Comparison of ENCODE assay signal across 11 mouse cellular contexts in the genomic region with DNA sequence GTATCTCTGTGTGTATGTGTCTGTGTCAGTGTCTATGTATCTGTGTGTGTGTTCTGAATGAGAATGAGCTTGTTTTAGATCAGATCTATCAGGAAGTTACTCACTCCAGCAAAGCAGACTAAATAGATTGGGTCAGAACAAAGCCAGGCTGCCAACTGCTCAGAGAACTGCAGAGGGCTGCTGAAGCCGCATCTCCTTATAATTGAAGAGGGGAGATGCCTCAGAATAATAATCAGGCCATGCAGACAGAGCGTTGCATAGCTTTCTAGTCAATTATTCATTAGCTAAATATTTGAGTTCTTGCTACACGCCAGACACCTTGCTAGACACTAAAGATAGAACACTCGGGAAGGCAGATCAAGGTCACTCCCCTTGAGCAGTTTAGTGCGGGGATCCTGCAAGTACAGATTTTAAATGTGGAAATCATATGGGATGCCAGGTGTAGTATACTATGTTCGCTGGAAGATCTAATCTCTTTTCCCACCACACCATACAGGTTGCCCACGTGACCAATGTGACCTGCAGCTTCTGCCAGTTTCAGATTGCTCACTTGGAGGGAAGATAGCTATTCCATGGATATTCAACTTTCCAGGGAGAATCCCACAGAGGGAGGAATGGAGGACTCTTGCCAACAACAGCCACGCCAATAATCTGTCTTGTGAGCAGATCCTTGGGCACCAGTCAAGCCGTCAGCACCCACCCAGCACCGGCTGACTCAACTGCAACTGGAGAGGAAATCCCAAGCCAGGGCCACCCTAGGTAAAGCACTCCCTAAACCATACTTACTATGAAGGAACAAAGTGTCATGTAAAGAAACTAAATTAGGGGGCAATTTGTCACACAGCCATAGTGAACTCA. TPM values are rescaled to one million over a fixed set of nuclear protein-coding genes. Genes with fewer than 3 reads are reported as not detected.
DNase-seq lines count a peak whose midpoint lies in the region; ATAC-seq and TF ChIP-seq lines count a peak whose summit lies in the region.
"Had no signal": no experiment of that assay in that cellular context is flagged by ENCODE, and none has a peak within 500 bp of the region (broad histone marks: within the 10 kb centered on the region; RNA-seq: fewer than 3 reads in every experiment).

No protein-coding gene starts in this region.

- WGBS in forebrain, embryonic 15.5 days: 54% methylated on average over 10 of the region's 10 CpGs
- WGBS in forebrain, embryonic 11.5 days: 80% methylated on average over 10 of the region's 10 CpGs
- WGBS in neural tube, embryonic 12.5 days: 68% methylated on average over 10 of the region's 10 CpGs
- 49% methylated on average over 10 of the region's 10 CpGs for WGBS in hindbrain, embryonic 15.5 days
- 56% methylated on average over 10 of the region's 10 CpGs for WGBS in neural tube, embryonic 15.5 days

- H3K9ac ChIP-seq in forebrain, embryonic 15.5 days (replicated peaks): no peak overlapping the region
- H3K9ac ChIP-seq in forebrain, embryonic 11.5 days (ENCODE audit: low read length): no peak overlapping the region
- H3K9ac ChIP-seq in neural tube, embryonic 12.5 days: no peak overlapping the region
- H3K9ac ChIP-seq in hindbrain, embryonic 15.5 days: no peak overlapping the region
- no peak overlapping the region for H3K9ac ChIP-seq in neural tube, embryonic 15.5 days (replicated peaks)

- no peak overlapping the region for H3K4me3 ChIP-seq in forebrain, embryonic 15.5 days
- no peak overlapping the region for H3K4me3 ChIP-seq in forebrain, embryonic 11.5 days (ENCODE audit: low read depth, low read length)
- no peak overlapping the region for H3K4me3 ChIP-seq in neural tube, embryonic 12.5 days
- no peak overlapping the region for H3K4me3 ChIP-seq in hindbrain, embryonic 15.5 days
- H3K4me3 ChIP-seq in neural tube, embryonic 15.5 days (replicated peaks): no peak overlapping the region
- H3K4me3 ChIP-seq in layer of hippocampus, adult 2 months: no peak overlapping the region

- H3K4me2 ChIP-seq in forebrain, embryonic 15.5 days (replicated peaks): no peak overlapping the region
- H3K4me2 ChIP-seq in forebrain, embryonic 11.5 days (ENCODE audit: low read depth, low read length, severe bottlenecking): no peak overlapping the region
- H3K4me2 ChIP-seq in neural tube, embryonic 12.5 days (replicated peaks): no peak overlapping the region
- H3K4me2 ChIP-seq in hindbrain, embryonic 15.5 days: no peak overlapping the region
- no peak overlapping the region for H3K4me2 ChIP-seq in neural tube, embryonic 15.5 days

- DNase-seq in forebrain, embryonic 11.5 days (ENCODE audit: low spot score): no peak
- no peak for DNase-seq in neural tube, embryonic 10.5 days (ENCODE audit: extremely low spot score, low spot score)
- DNase-seq in spleen, postnatal 10 days (ENCODE audit: low spot score in 2 of 2): no peak
- DNase-seq in layer of hippocampus, adult 2 months (ENCODE audit: low spot score in 2 of 2): no peak
- DNase-seq: cerebellum, postnatal 25 days; retina, postnatal 1 day had no signal

- no peaks in the 10 kb centered on the region for H3K36me3 ChIP-seq in forebrain, embryonic 15.5 days
- no peaks in the 10 kb centered on the region for H3K36me3 ChIP-seq in forebrain, embryonic 11.5 days (ENCODE audit: control insufficient read depth, insufficient read depth, low read length)
- no peaks in the 10 kb centered on the region for H3K36me3 ChIP-seq in neural tube, embryonic 12.5 days
- H3K36me3 ChIP-seq in hindbrain, embryonic 15.5 days: no peaks in the 10 kb centered on the region
- no peaks in the 10 kb centered on the region for H3K36me3 ChIP-seq in neural tube, embryonic 15.5 days

- peak; percentile 66 for ATAC-seq in forebrain, embryonic 15.5 days (replicated peaks)
- no peak for ATAC-seq in forebrain, embryonic 11.5 days (replicated peaks; ENCODE audit: low FRiP score)
- ATAC-seq in neural tube, embryonic 12.5 days (ENCODE audit: low FRiP score, low read depth): 0 out of 2 replicates have a peak, but pooled peaks have one; percentile 9
- peak; percentile 89 for ATAC-seq in hindbrain, embryonic 15.5 days (ENCODE audit: low FRiP score, low read depth)
- ATAC-seq in neural tube, embryonic 15.5 days (ENCODE audit: low FRiP score): peak; percentile 78; the same call in 1 of the 2 replicates
- ATAC-seq: CD4-positive, CD25-positive, alpha-beta regulatory T cell, adult 4 months had no signal

- 0 out of 2 replicates have a peak overlapping the region, but pooled peaks have one; percentile 18 for H3K27ac ChIP-seq in forebrain, embryonic 15.5 days (replicated peaks)
- H3K27ac ChIP-seq in forebrain, embryonic 11.5 days (ENCODE audit: low read depth, low read length): no peak overlapping the region
- H3K27ac ChIP-seq in neural tube, embryonic 12.5 days: no peak overlapping the region
- peak overlapping the region; percentile 60 for H3K27ac ChIP-seq in hindbrain, embryonic 15.5 days (replicated peaks)
- peak overlapping the region; percentile 29; the same call in 1 of the 2 replicates for H3K27ac ChIP-seq in neural tube, embryonic 15.5 days (replicated peaks)
- H3K27ac ChIP-seq in layer of hippocampus, adult 2 months: no peak overlapping the region

- no peak for TF ChIP-seq CTCF in layer of hippocampus, adult 2 months (conservative IDR thresholded peaks at IDR 0.05)

- no peaks in the 10 kb centered on the region for H3K9me3 ChIP-seq in forebrain, embryonic 15.5 days
- no peaks in the 10 kb centered on the region for H3K9me3 ChIP-seq in forebrain, embryonic 11.5 days (ENCODE audit: control insufficient read depth, low read length)
- no peaks in the 10 kb centered on the region for H3K9me3 ChIP-seq in neural tube, embryonic 12.5 days
- H3K9me3 ChIP-seq in hindbrain, embryonic 15.5 days: no peaks in the 10 kb centered on the region
- H3K9me3 ChIP-seq in neural tube, embryonic 15.5 days (replicated peaks): no peaks in the 10 kb centered on the region

- peaks cover 9% of the 10 kb centered on the region for H3K4me1 ChIP-seq in forebrain, embryonic 15.5 days
- H3K4me1 ChIP-seq in forebrain, embryonic 11.5 days (replicated peaks; ENCODE audit: control insufficient read depth, insufficient read depth, low read length): no peaks in the 10 kb centered on the region
- H3K4me1 ChIP-seq in neural tube, embryonic 12.5 days: no peaks in the 10 kb centered on the region
- peaks cover 12% of the 10 kb centered on the region for H3K4me1 ChIP-seq in hindbrain, embryonic 15.5 days (replicated peaks)
- peaks cover 8% of the 10 kb centered on the region; the same call in 1 of the 2 replicates for H3K4me1 ChIP-seq in neural tube, embryonic 15.5 days

- H3K27me3 ChIP-seq in forebrain, embryonic 15.5 days: no peaks in the 10 kb centered on the region
- no peaks in the 10 kb centered on the region for H3K27me3 ChIP-seq in forebrain, embryonic 11.5 days (ENCODE audit: control insufficient read depth, insufficient read depth, low read length)
- no peaks in the 10 kb centered on the region for H3K27me3 ChIP-seq in neural tube, embryonic 12.5 days (replicated peaks)
- no peaks in the 10 kb centered on the region for H3K27me3 ChIP-seq in hindbrain, embryonic 15.5 days
- no peaks in the 10 kb centered on the region for H3K27me3 ChIP-seq in neural tube, embryonic 15.5 days (replicated peaks)

RNA-seq across cellular contexts. Expression of gene Acp6, which starts 57.6 kb away (rescaled TPM):
- 25.1 and 26.6 TPM in 2 replicates for polyA plus RNA-seq in forebrain, embryonic 15.5 days (2015; fragmentation: Nextera tagmentation; extraction: Ambion mirVana)
- polyA plus RNA-seq in forebrain, embryonic 11.5 days (2014; fragmentation: Nextera tagmentation; extraction: Ambion mirVana): 29.8 and 36.1 TPM in 2 replicates
- polyA plus RNA-seq in neural tube, embryonic 12.5 days (2016; fragmentation: Nextera tagmentation; extraction: Ambion mirVana): 18.0 and 24.9 TPM in 2 replicates
- 19.6 and 20.6 TPM in 2 replicates for polyA plus RNA-seq in hindbrain, embryonic 15.5 days (2015; fragmentation: Nextera tagmentation; extraction: Ambion mirVana)
- 21.8 and 27.4 TPM in 2 replicates for polyA plus RNA-seq in neural tube, embryonic 15.5 days (2015; fragmentation: Nextera tagmentation; extraction: Ambion mirVana)
- 10 to 100 TPM; 35.9 to 37.7 TPM for total RNA-seq in layer of hippocampus, adult 2 months (2021)

Comparison
In these comparisons a context has a peak if more than half of its experiments do, and no peak if none do; other contexts are left out.
1. H3K27ac ChIP-seq: peak in forebrain, embryonic 15.5 days (single experiment), hindbrain, embryonic 15.5 days (single experiment) and neural tube, embryonic 15.5 days (single experiment); none in forebrain, embryonic 11.5 days (single experiment), neural tube, embryonic 12.5 days (single experiment) and layer of hippocampus, adult 2 months (single experiment).